Mouse (Mus musculus) CH12.LX (cell line): Measurements from ENCODE around the gene Marc2. TPM values are rescaled to one million over a fixed set of nuclear protein-coding genes. Genes with fewer than 3 reads are reported as not detected.

Experiments
- DNase-seq: peaks from one replicate; pipeline ENCODE4 v3.0.0-alpha.2; 2013; ENCODE audit errors: extremely low read depth
- H3K27ac ChIP-seq: 2 replicates; pipeline ENCODE4 v1.5.1; 2012; ENCODE audit warnings: low read depth, mild to moderate bottlenecking, control low read depth, moderate library complexity; ENCODE audit not compliant: insufficient read depth
- H3K27me3 ChIP-seq: replicated peaks from 2 replicates; pipeline ENCODE3; 2012; ENCODE audit warnings: inconsistent platforms
- H3K36me3 ChIP-seq, 2 experiments: replicated peaks in 1 of 2; 2 replicates each; pipeline versions ENCODE3 to v1.6.1; 2012; ENCODE audit warnings: inconsistent platforms in 1 of 2, low read length in 1 of 2, mild to moderate bottlenecking in 1 of 2, mixed read lengths in 1 of 2, moderate library complexity in 1 of 2; ENCODE audit not compliant: control insufficient read depth in 1 of 2, insufficient read depth in 1 of 2
- H3K4me1 ChIP-seq, 2 experiments: 2 replicates each; pipeline ENCODE4 v1.6.1; 2012; ENCODE audit warnings: inconsistent platforms in 1 of 2, moderate library complexity in 1 of 2; ENCODE audit not compliant: insufficient read depth in 2 of 2, control insufficient read depth in 1 of 2
- H3K4me2 ChIP-seq: 2 replicates; pipeline ENCODE4 v1.6.1; 2012; ENCODE audit warnings: low read depth, mild to moderate bottlenecking, control low read depth; ENCODE audit not compliant: poor library complexity, insufficient read depth, severe bottlenecking
- H3K4me3 ChIP-seq, 3 experiments: fragments of 150-350 bp in 1 of 3; sonication (generic) in 1 of 3; replicated peaks in 1 of 3; 2 replicates each; pipeline versions ENCODE3 to v1.5.1; 2011 to 2012; ENCODE audit warnings: low read depth in 2 of 3, low read length in 2 of 3, mild to moderate bottlenecking in 2 of 3, moderate library complexity in 2 of 3, control low read depth in 1 of 3, improper control_type of control experiment in 1 of 3, inconsistent platforms in 1 of 3, mixed read lengths in 1 of 3; ENCODE audit not compliant: poor library complexity in 1 of 3
- H3K79me2 ChIP-seq: replicated peaks from 2 replicates; pipeline ENCODE4 v1.6.1; 2012; ENCODE audit warnings: mild to moderate bottlenecking, moderate library complexity; ENCODE audit not compliant: control insufficient read depth, poor library complexity, insufficient read depth, severe bottlenecking; ENCODE audit errors: extremely low read depth
- H3K9ac ChIP-seq: 2 replicates; pipeline ENCODE4 v1.6.1; 2012; ENCODE audit warnings: low read depth, mild to moderate bottlenecking, control low read depth, moderate library complexity; ENCODE audit not compliant: insufficient read depth
- H3K9me3 ChIP-seq: replicated peaks from 2 replicates; pipeline ENCODE3; 2012; ENCODE audit warnings: low read length, inconsistent platforms, mixed read lengths
- CHD1 ChIP-seq: IDR thresholded peaks from 2 replicates; pipeline ENCODE4 v1.6.1; 2012; ENCODE audit warnings: low read depth, low read length, improper control_type of control experiment, inconsistent platforms
- CHD2 ChIP-seq: IDR thresholded peaks from 2 replicates; pipeline ENCODE4 v1.6.1; 2011; ENCODE audit warnings: low read length, improper control_type of control experiment
- CTCF ChIP-seq, 2 experiments: IDR thresholded peaks in 1 of 2; conservative IDR thresholded peaks in 1 of 2; 2 replicates each; pipeline ENCODE4 v1.5.1; 2011 to 2012; ENCODE audit warnings: low read depth in 2 of 2, low read length in 2 of 2, improper control_type of control experiment in 1 of 2, inconsistent platforms in 1 of 2, mild to moderate bottlenecking in 1 of 2, moderate library complexity in 1 of 2
- ELF1 ChIP-seq: IDR thresholded peaks from 2 replicates; pipeline ENCODE4 v1.6.1; 2014; ENCODE audit warnings: low read depth, mild to moderate bottlenecking, inconsistent platforms, low read length, improper control_type of control experiment
- EP300 ChIP-seq: IDR thresholded peaks from 2 replicates; pipeline ENCODE4 v1.6.1; 2011; ENCODE audit warnings: low read length, improper control_type of control experiment
- ETS1 ChIP-seq: conservative IDR thresholded peaks from 2 replicates; pipeline ENCODE4 v1.6.1; 2012; ENCODE audit warnings: low read depth, mild to moderate bottlenecking, inconsistent platforms, low read length, improper control_type of control experiment, moderate library complexity
- GABPA ChIP-seq: IDR thresholded peaks from 2 replicates; pipeline ENCODE4 v1.6.1; 2012; ENCODE audit warnings: low read depth, low read length, improper control_type of control experiment, inconsistent platforms; ENCODE audit not compliant: insufficient replicate concordance
- IRF4 ChIP-seq: IDR thresholded peaks from 2 replicates; pipeline ENCODE4 v1.6.1; 2014; ENCODE audit warnings: low read depth, mild to moderate bottlenecking, inconsistent platforms, low read length, improper control_type of control experiment
- JUN ChIP-seq: IDR thresholded peaks from 2 replicates; pipeline ENCODE4 v1.6.1; 2011; ENCODE audit warnings: low read depth, mild to moderate bottlenecking, low read length, improper control_type of control experiment, moderate library complexity; ENCODE audit not compliant: insufficient read depth
- JUND ChIP-seq: conservative IDR thresholded peaks from 2 replicates; pipeline ENCODE4 v1.6.1; 2011; ENCODE audit warnings: low read depth, low read length, improper control_type of control experiment
- KAT2A ChIP-seq: IDR thresholded peaks from 2 replicates; pipeline ENCODE4 v1.6.1; 2012; ENCODE audit warnings: low read length, improper control_type of control experiment, inconsistent platforms; ENCODE audit not compliant: insufficient replicate concordance
- MAFK ChIP-seq: IDR thresholded peaks from 2 replicates; pipeline ENCODE4 v1.6.1; 2011; ENCODE audit warnings: low read length, improper control_type of control experiment; ENCODE audit not compliant: insufficient replicate concordance
- MEF2A ChIP-seq: IDR thresholded peaks from 2 replicates; pipeline ENCODE4 v1.6.1; 2014; ENCODE audit warnings: low read depth, mild to moderate bottlenecking, inconsistent platforms, low read length, improper control_type of control experiment, borderline replicate concordance
- MYC ChIP-seq: IDR thresholded peaks from 2 replicates; pipeline ENCODE4 v1.6.1; 2011; ENCODE audit warnings: low read depth, mild to moderate bottlenecking, improper control_type of control experiment, low read length
- NRF1 ChIP-seq: IDR thresholded peaks from 2 replicates; pipeline ENCODE4 v1.6.1; 2014; ENCODE audit warnings: low read depth, mild to moderate bottlenecking, inconsistent platforms, low read length, improper control_type of control experiment, moderate library complexity
- POLR2A ChIP-seq: IDR thresholded peaks from 2 replicates; pipeline ENCODE4 v1.6.1; 2011; ENCODE audit warnings: low read depth, mild to moderate bottlenecking, improper control_type of control experiment, low read length
- RCOR1 ChIP-seq: conservative IDR thresholded peaks from 2 replicates; pipeline ENCODE4 v1.6.1; 2012; ENCODE audit warnings: low read depth, mild to moderate bottlenecking, inconsistent platforms, low read length, improper control_type of control experiment
- SIN3A ChIP-seq: IDR thresholded peaks from 2 replicates; pipeline ENCODE4 v1.6.1; 2012; ENCODE audit warnings: low read length, improper control_type of control experiment, inconsistent platforms
- SMC3 ChIP-seq: IDR thresholded peaks from 2 replicates; pipeline ENCODE4 v1.6.1; 2011; ENCODE audit warnings: low read depth, low read length, improper control_type of control experiment
- TBP ChIP-seq: conservative IDR thresholded peaks from 2 replicates; pipeline ENCODE4 v1.6.1; 2011; ENCODE audit warnings: low read depth, low read length, improper control_type of control experiment
- UBTF ChIP-seq: IDR thresholded peaks from 2 replicates; pipeline ENCODE4 v1.6.1; 2012; ENCODE audit warnings: low read depth, mild to moderate bottlenecking, inconsistent platforms, low read length, improper control_type of control experiment, moderate library complexity
- USF1 ChIP-seq: IDR thresholded peaks from 2 replicates; pipeline ENCODE4 v1.6.1; 2014; ENCODE audit warnings: low read depth, mild to moderate bottlenecking, inconsistent platforms, low read length, improper control_type of control experiment
- USF2 ChIP-seq: conservative IDR thresholded peaks from 2 replicates; pipeline ENCODE4 v1.6.1; 2011; ENCODE audit warnings: low read depth, low read length, improper control_type of control experiment
- ZC3H11A ChIP-seq: IDR thresholded peaks from 2 replicates; pipeline ENCODE4 v1.6.1; 2012; ENCODE audit warnings: low read depth, mild to moderate bottlenecking, inconsistent platforms, low read length, improper control_type of control experiment
- ZMIZ1 ChIP-seq: IDR thresholded peaks from 2 replicates; pipeline ENCODE4 v1.6.1; 2012; ENCODE audit warnings: low read depth, mild to moderate bottlenecking, inconsistent platforms, low read length, improper control_type of control experiment
- dilution Hi-C: fragments of 300-500 bp; cut with MboI; formaldehyde crosslinking; loops from 2 replicates; pipeline ENCODE4 v1.14.3; 2020; ENCODE audit warnings: low sequenced_read_pairs; ENCODE audit not compliant: extremely low pct_unique_long_range_greater_than_20kb, extremely low pct_ligation_motif_present
- in situ Hi-C: fragments of 300-500 bp; cut with MboI; formaldehyde crosslinking; loops from 3 replicates; pipeline ENCODE4 v1.14.3; 2019; ENCODE audit warnings: low sequenced_read_pairs, low pct_ligation_motif_present, low pct_unique_long_range_greater_than_20kb, mixed read lengths
- polyA plus RNA-seq: library from polyadenylated mRNA; unstranded; fragments of >175 nt; gene quantifications from 2 replicates; pipeline ENCODE4 v1.2.1, GENCODE M21; 2012; ENCODE audit warnings: low read depth; ENCODE audit not compliant: insufficient read length
- total RNA-seq, 2 experiments: library from RNA; depleted of rRNA; stranded (reverse); fragments of 300-350 nt in 1 of 2; fragments of >200 nt in 1 of 2; gene quantifications; 2 replicates each; pipeline ENCODE4 v1.2.3; 2012 to 2014

The Marc2 gene
- total and polyA plus RNA-seq, 3 experiments: 55.0 to 129 (median 63.5) TPM

GRCm38 (mm10) chr1:184833499-184833898, 12.8 kb downstream of the Marc2 start:
- H3K27me3 ChIP-seq: no peaks in the 10 kb centered on the region
- no peak overlapping the region for H3K27ac ChIP-seq
- no peaks in the 10 kb centered on the region for H3K79me2 ChIP-seq
- no peak for DNase-seq
- in situ Hi-C loops (loop anchor here (25.0 kb wide), 1 partner anchor 354 kb away; no protein-coding TSS in a partner anchor), dilution Hi-C loops (no loop called here)
- no peak overlapping the region for H3K4me2 ChIP-seq
- TF ChIP-seq USF2 (no peak), CHD1 (no peak), ZMIZ1 (no peak), ZC3H11A (no peak), POLR2A (no peak), EP300 (no peak), KAT2A (no peak), USF1 (no peak)
- TF ChIP-seq, all 38 proteins: peak for 0
- H3K4me3 ChIP-seq: no peak overlapping the region
- H3K4me1 ChIP-seq: peaks cover 0 to 12% of the 10 kb centered on the region in 2 experiments; a peak in 2 of 4 replicates
- H3K9ac ChIP-seq: no peak overlapping the region
- peaks cover 22 to 77% of the 10 kb centered on the region in 2 experiments for H3K36me3 ChIP-seq
- H3K9me3 ChIP-seq: peaks cover 2% of the 10 kb centered on the region

GRCm38 (mm10) chr1:184832211-184832610, 14.0 kb downstream of the Marc2 start:
- Histone ChIP-seq H3K4me2 (no peak overlapping the region), H3K9ac (no peak overlapping the region), H3K9me3 (peaks cover 2% of the 10 kb centered on the region), H3K4me3 (no peak overlapping the region), H3K4me1 (peaks cover 0 to 12% of the 10 kb centered on the region in 2 experiments; a peak in 2 of 4 replicates), H3K27me3 (no peaks in the 10 kb centered on the region), H3K36me3 (peaks cover 19 to 79% of the 10 kb centered on the region in 2 experiments), H3K27ac (no peak overlapping the region), H3K79me2 (no peaks in the 10 kb centered on the region)
- dilution Hi-C loops (no loop called here), in situ Hi-C loops (loop anchor here (25.0 kb wide), 1 partner anchor 355 kb away; no protein-coding TSS in a partner anchor)
- TF ChIP-seq ZMIZ1 (no peak), CTCF (conservative IDR thresholded peaks at IDR 0.05 in 1 of 2, IDR thresholded peaks at IDR 0.05 in 1 of 2; ENCODE audit: low read depth in 2 of 2, low read length in 2 of 2) (peak; percentile 47 to 64; a peak in 3 of 4 replicates)
- no peak for DNase-seq

DNA sequence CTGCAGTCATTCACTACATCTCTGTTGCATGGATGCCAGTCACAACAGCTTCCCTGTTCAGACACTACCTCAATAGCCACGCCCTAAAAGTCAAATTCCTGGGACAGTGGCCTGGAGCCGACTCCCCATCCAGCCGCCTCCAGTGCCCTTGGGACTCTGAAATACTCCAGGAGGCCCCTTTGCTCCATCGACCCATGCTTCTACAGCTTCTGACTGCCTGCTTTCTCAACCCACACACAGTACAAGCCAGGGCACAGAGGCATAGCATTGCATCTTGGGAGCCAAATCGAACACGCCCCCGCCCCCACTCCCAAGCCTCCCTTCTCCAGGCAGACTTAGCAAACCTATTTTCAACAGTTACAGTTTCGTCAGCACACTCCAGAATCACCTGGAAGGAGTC, 16.4 kb downstream of the Marc2 start:
- Histone ChIP-seq H3K9ac (no peak overlapping the region), H3K36me3 (peaks cover 19 to 70% of the 10 kb centered on the region in 2 experiments), H3K4me1 (peaks cover 0 to under 1% of the 10 kb centered on the region in 2 experiments; a peak in 1 of 4 replicates), H3K4me3 (no peak overlapping the region), H3K4me2 (no peak overlapping the region), H3K79me2 (no peaks in the 10 kb centered on the region), H3K27ac (no peak overlapping the region), H3K9me3 (peaks cover 2% of the 10 kb centered on the region), H3K27me3 (no peaks in the 10 kb centered on the region)
- no peak for DNase-seq
- no peak for TF ChIP-seq ELF1
- no peak for TF ChIP-seq UBTF
- no peak for TF ChIP-seq EP300
- no peak for TF ChIP-seq CHD2
- TF ChIP-seq IRF4: no peak
- no peak for TF ChIP-seq GABPA
- TF ChIP-seq TBP: no peak
- no peak for TF ChIP-seq USF1
- no peak for TF ChIP-seq MAFK
- TF ChIP-seq POLR2A: no peak
- no peak for TF ChIP-seq JUND
- no peak for TF ChIP-seq RCOR1
- TF ChIP-seq MYC: no peak
- TF ChIP-seq SIN3A: no peak
- no peak for TF ChIP-seq MEF2A
- TF ChIP-seq ETS1: no peak
- no peak for TF ChIP-seq NRF1
- no peak for TF ChIP-seq SMC3
- no peak for TF ChIP-seq JUN
- dilution Hi-C loops: no loop called here
- in situ Hi-C loops: loop anchor here (25.0 kb wide), 1 partner anchor 357 kb away; no protein-coding TSS in a partner anchor
